Mouse (Mus musculus): Measurements from ENCODE around the gene Paxbp1. TPM values are rescaled to one million over a fixed set of nuclear protein-coding genes. Genes with fewer than 3 reads are reported as not detected.

Paxbp1 gene
- total RNA-seq, 2 experiments from 2014 or later, result 73.6 to 90.7 TPM

- H3K4me3 ChIP-seq, result no peak overlapping the region
- no peak for TF ChIP-seq CTCF (conservative IDR thresholded peaks at IDR 0.05)
- no peak for DNase-seq (ENCODE audit: low spot score in 2 of 2)
- no peak overlapping the region for H3K27ac ChIP-seq
Observed at GRCm38 (mm10) chr16:90964302-90964701, 80.0 kb downstream of the Paxbp1 start.

Other genes with a start within 250 kb of the Paxbp1 start
- 10 to 100 TPM; 17.3 to 18.8 TPM for gene Urb1, start 234.1 kb downstream of the Paxbp1 start, total RNA-seq (2021)
- gene Eva1c, start 217.8 kb downstream of the Paxbp1 start, total RNA-seq (2021), result 1 to 10 TPM; 2.2 to 2.9 TPM
- gene Cfap298, start 109.4 kb downstream of the Paxbp1 start, total RNA-seq (2021), result 10 to 100 TPM; 34.0 to 43.7 TPM
- gene Synj1, start 33.2 kb downstream of the Paxbp1 start, total RNA-seq (2021), result 100 to 1,000 TPM; 424 to 431 TPM
- 1 to 10 TPM; 1.5 to 2.0 TPM for gene 4932438H23Rik, start 50.6 kb upstream of the Paxbp1 start, total RNA-seq (2021)
- gene Olig2, start 180.9 kb upstream of the Paxbp1 start, total RNA-seq (2021), result 10 to 100 TPM; 25.2 to 27.1 TPM
- 100 to 1,000 TPM in 1 of 2 experiments, 10 to 100 TPM in 1; 95.9 to 105 TPM for gene Olig1, start 225.2 kb upstream of the Paxbp1 start, total RNA-seq (2021)

All from layer of hippocampus, adult 2 months (tissue).